Mouse (Mus musculus): Measurements from ENCODE around the gene Plin1. TPM values are rescaled to one million over a fixed set of nuclear protein-coding genes. Genes with fewer than 3 reads are reported as not detected.

Plin1 gene
- polyA plus RNA-seq (2016; fragmentation: Nextera tagmentation; extraction: Ambion mirVana): not detected in 2 replicates

- no peak for DNase-seq (ENCODE audit: low spot score)
- Histone ChIP-seq H3K27me3 (ENCODE audit: low read depth, poor library complexity, severe bottlenecking) (peaks cover 36% of the 10 kb centered on the region), H3K36me3 (peaks cover 10% of the 10 kb centered on the region), H3K27ac (no peak within 1 kb of the TSS), H3K4me3 (no peak within 1 kb of the TSS), H3K4me1 (peaks cover 5% of the 10 kb centered on the region; the same call in 1 of the 2 replicates), H3K9me3 (replicated peaks) (no peaks in the 10 kb centered on the region)
- 57% methylated on average over 4 of the region's 4 CpGs for whole genome bisulfite sequencing
Observed at GRCm38 (mm10) chr7:79732622-79733021, at the start of gene Plin1. Gene Plin1, minus strand, starts transcription at chr7:79732903.

DNA sequence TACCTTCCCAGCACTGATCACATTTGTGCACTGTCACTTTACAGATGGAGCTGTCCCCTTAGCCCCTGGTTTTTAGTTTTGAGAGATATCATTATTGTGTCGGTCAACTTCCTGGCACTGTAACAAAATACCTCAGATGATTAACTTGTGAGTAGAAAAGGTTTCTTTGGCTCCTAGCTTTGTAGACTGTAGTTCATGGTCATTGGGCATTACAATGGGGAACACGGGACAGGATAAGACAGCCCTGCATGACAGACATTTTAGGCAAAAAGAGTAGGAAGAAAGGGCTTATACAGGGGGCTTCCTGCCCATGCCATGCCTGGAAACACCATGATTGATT lies 49.8 kb upstream of the Plin1 start:
- DNase-seq (ENCODE audit: low spot score): no peak
- Histone ChIP-seq H3K4me3 (no peak overlapping the region), H3K27me3 (ENCODE audit: low read depth, poor library complexity, severe bottlenecking) (peaks cover 12% of the 10 kb centered on the region), H3K9me3 (replicated peaks) (no peaks in the 10 kb centered on the region), H3K27ac (no peak overlapping the region), H3K36me3 (no peaks in the 10 kb centered on the region), H3K4me1 (peaks cover 11% of the 10 kb centered on the region)
- 85% methylated on average over 2 of the region's 2 CpGs for WGBS

GRCm38 (mm10) chr7:79781826-79782515 lies 49.3 kb upstream of the Plin1 start:
- Histone ChIP-seq H3K4me3 (no peak overlapping the region), H3K9me3 (replicated peaks) (no peaks in the 10 kb centered on the region), H3K27me3 (ENCODE audit: low read depth, poor library complexity, severe bottlenecking) (peaks cover 7% of the 10 kb centered on the region), H3K36me3 (no peaks in the 10 kb centered on the region), H3K4me1 (peaks cover 11% of the 10 kb centered on the region), H3K27ac (no peak overlapping the region)
- DNase-seq (ENCODE audit: low spot score): no peak
- WGBS: 85% methylated on average over 11 of the region's 11 CpGs

- Histone ChIP-seq H3K27me3 (ENCODE audit: low read depth, poor library complexity, severe bottlenecking) (no peaks in the 10 kb centered on the region), H3K36me3 (no peaks in the 10 kb centered on the region), H3K4me3 (peak overlapping the region; percentile 35), H3K27ac (no peak overlapping the region; the same call in 1 of the 2 replicates), H3K9me3 (replicated peaks) (no peaks in the 10 kb centered on the region), H3K4me1 (peaks cover 11% of the 10 kb centered on the region)
- WGBS: 31% methylated on average over 16 of the region's 16 CpGs
- peak; percentile 82 for DNase-seq (ENCODE audit: low spot score)
Observed at GRCm38 (mm10) chr7:79780647-79781626, 48.2 kb upstream of the Plin1 start.

- H3K4me1 ChIP-seq: peaks cover 12% of the 10 kb centered on the region
- no peak overlapping the region for H3K27ac ChIP-seq
- H3K36me3 ChIP-seq: no peaks in the 10 kb centered on the region
- H3K4me3 ChIP-seq: no peak overlapping the region
- H3K27me3 ChIP-seq (ENCODE audit: low read depth, poor library complexity, severe bottlenecking): no peaks in the 10 kb centered on the region
- 39% methylated on average over 15 of the region's 15 CpGs for WGBS
- DNase-seq (ENCODE audit: low spot score): no peak
- H3K9me3 ChIP-seq (replicated peaks): no peaks in the 10 kb centered on the region
Observed at GRCm38 (mm10) chr7:79771561-79772512, 39.1 kb upstream of the Plin1 start.

DNA sequence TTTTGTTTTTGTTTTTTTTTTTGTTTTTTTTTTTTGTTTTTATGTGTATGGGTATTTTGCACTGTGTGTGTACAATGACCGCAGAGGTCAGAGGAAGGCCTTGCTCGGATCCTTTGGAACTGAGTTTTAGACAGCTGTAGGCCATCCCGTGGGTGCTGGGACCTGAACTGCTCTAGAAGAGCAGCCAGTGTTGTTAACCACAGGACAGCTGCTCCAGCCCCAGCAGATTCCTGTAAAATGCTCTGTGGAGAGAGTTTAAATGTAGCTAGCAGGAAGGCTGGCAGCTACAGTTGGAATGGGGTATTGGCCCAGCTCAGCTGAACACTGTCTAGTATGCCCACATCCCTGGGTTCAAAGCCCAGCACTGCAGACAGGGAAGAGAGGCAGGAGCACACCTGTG lies 37.0 kb upstream of the Plin1 start:
- H3K27ac ChIP-seq: no peak overlapping the region
- no peaks in the 10 kb centered on the region for H3K36me3 ChIP-seq
- WGBS: 82% methylated on average over 3 of the region's 3 CpGs
- H3K4me3 ChIP-seq: no peak overlapping the region
- DNase-seq (ENCODE audit: low spot score): no peak
- H3K4me1 ChIP-seq: peaks cover 12% of the 10 kb centered on the region
- no peaks in the 10 kb centered on the region for H3K27me3 ChIP-seq (ENCODE audit: low read depth, poor library complexity, severe bottlenecking)
- H3K9me3 ChIP-seq (replicated peaks): no peaks in the 10 kb centered on the region

GRCm38 (mm10) chr7:79765991-79766390 lies 33.3 kb upstream of the Plin1 start:
- Histone ChIP-seq H3K36me3 (no peaks in the 10 kb centered on the region), H3K4me1 (no peaks in the 10 kb centered on the region), H3K27me3 (ENCODE audit: low read depth, poor library complexity, severe bottlenecking) (no peaks in the 10 kb centered on the region), H3K27ac (no peak overlapping the region), H3K4me3 (no peak overlapping the region), H3K9me3 (replicated peaks) (no peaks in the 10 kb centered on the region)
- DNase-seq (ENCODE audit: low spot score): no peak
- WGBS: 54% methylated on average over 1 of the region's 1 CpGs

DNA sequence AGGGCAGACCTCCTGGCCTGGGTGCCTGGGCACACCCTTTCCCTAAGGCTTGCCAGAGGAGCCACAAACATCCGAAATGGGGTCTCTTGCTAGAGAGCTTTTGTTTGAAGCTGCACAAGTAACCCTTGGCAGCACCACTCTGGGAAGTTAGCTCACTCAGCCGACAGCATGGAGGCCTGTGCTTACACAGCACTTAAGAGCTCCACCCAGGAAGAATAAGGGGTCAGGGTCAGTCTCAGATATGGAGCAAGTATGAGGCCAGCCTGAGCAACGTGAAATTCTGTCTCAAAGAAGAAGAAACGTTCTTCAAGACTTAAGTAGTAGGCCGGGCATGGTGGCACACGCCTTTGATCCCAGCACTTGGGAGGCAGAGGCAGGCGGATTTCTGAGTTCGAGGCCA lies 29.4 kb upstream of the Plin1 start:
- no peak overlapping the region for H3K4me3 ChIP-seq
- DNase-seq (ENCODE audit: low spot score): no peak
- H3K4me1 ChIP-seq: no peaks in the 10 kb centered on the region
- no peaks in the 10 kb centered on the region for H3K9me3 ChIP-seq (replicated peaks)
- no peaks in the 10 kb centered on the region for H3K27me3 ChIP-seq (ENCODE audit: low read depth, poor library complexity, severe bottlenecking)
- H3K36me3 ChIP-seq: no peaks in the 10 kb centered on the region
- H3K27ac ChIP-seq: no peak overlapping the region
- WGBS: 85% methylated on average over 8 of the region's 8 CpGs

DNA sequence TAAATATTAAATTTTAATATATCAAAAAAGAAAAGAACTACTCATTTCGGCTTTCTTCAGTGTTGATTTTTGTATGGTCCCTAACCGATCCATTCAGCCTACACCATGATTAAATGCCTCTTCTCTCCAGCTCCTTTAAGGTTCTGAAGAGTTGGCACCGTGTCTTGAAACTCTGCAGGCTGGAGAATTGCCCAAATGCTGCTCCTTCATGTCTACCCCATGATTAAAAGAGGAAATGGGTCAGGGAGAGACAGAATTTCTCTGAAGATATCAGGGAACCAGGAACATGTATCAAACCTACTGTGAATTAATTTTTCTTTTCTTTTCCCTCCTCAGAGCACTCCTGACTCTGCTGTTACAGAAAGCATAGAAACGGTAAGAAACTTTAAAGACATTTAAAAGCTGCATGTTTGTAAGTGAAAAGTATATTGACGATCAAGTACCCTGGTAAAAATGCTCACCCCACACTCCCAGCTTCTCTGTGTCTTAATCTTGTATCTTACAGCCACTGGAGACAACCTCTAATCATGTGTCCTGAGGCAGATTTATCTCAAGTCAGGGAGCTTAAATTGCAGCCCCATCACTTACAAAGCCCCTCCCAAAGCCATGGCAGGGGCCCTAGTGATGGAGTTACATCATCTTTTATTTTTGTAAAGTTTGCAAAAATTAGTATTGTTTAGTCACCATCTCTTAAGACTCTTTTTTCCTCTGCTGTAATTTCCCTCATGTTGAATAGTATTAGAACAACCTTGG lies 28.6 kb upstream of the Plin1 start:
- Histone ChIP-seq H3K9me3 (replicated peaks) (no peaks in the 10 kb centered on the region), H3K36me3 (no peaks in the 10 kb centered on the region), H3K4me3 (no peak overlapping the region), H3K27me3 (ENCODE audit: low read depth, poor library complexity, severe bottlenecking) (no peaks in the 10 kb centered on the region), H3K27ac (no peak overlapping the region), H3K4me1 (no peaks in the 10 kb centered on the region)
- no peak for DNase-seq (ENCODE audit: low spot score)
- WGBS: 81% methylated on average over 5 of the region's 5 CpGs

- H3K27me3 ChIP-seq (ENCODE audit: low read depth, poor library complexity, severe bottlenecking): no peaks in the 10 kb centered on the region
- H3K9me3 ChIP-seq (replicated peaks): no peaks in the 10 kb centered on the region
- no peaks in the 10 kb centered on the region for H3K4me1 ChIP-seq
- no peak overlapping the region for H3K4me3 ChIP-seq
- no peaks in the 10 kb centered on the region for H3K36me3 ChIP-seq
- H3K27ac ChIP-seq: no peak overlapping the region
- no peak for DNase-seq (ENCODE audit: low spot score)
Observed at GRCm38 (mm10) chr7:79759766-79760165, 27.1 kb upstream of the Plin1 start.

- Histone ChIP-seq H3K4me3 (no peak overlapping the region), H3K36me3 (no peaks in the 10 kb centered on the region), H3K4me1 (no peaks in the 10 kb centered on the region), H3K9me3 (replicated peaks) (no peaks in the 10 kb centered on the region), H3K27ac (no peak overlapping the region), H3K27me3 (ENCODE audit: low read depth, poor library complexity, severe bottlenecking) (no peaks in the 10 kb centered on the region)
- 71% methylated on average over 6 of the region's 6 CpGs for WGBS
- no peak for DNase-seq (ENCODE audit: low spot score)
Observed at GRCm38 (mm10) chr7:79758176-79758575, 25.5 kb upstream of the Plin1 start.

DNA sequence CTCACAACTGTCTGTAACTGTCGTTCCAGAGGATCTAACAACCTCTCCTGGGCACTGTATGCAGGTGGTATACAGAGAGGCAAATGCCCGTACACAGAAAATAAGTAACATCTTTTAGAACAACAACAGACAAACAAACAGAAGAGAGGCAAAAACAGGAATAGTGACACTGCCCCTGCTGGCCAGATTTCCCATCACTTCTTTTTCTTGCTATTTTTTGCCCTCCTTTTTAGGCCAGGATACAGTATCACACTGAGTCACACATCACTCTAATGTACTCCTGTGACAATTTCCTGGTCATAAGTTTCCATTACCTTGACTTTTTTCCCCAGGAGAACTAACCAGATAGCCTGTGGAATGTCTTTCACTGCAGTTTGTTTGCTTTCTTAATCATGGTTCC lies 23.6 kb upstream of the Plin1 start:
- Histone ChIP-seq H3K27me3 (ENCODE audit: low read depth, poor library complexity, severe bottlenecking) (no peaks in the 10 kb centered on the region), H3K27ac (no peak overlapping the region), H3K4me3 (no peak overlapping the region), H3K9me3 (replicated peaks) (no peaks in the 10 kb centered on the region), H3K36me3 (no peaks in the 10 kb centered on the region), H3K4me1 (no peaks in the 10 kb centered on the region)
- 54% methylated on average over 2 of the region's 2 CpGs for WGBS
- DNase-seq (ENCODE audit: low spot score): no peak

Data from limb, embryonic 10.5 days (tissue).